Mouse (Mus musculus) cerebellum, adult 2 months (tissue): Measurements from ENCODE around the gene Ccdc185.

Source experiments
- CTCF ChIP-seq: fragments of 200-500 bp; IDR thresholded peaks from 2 replicates; pipeline ENCODE4 v1.5.1; 2011; ENCODE audit warnings: low read depth, mild to moderate bottlenecking, control low read depth, low read length, moderate library complexity, borderline replicate concordance; ENCODE audit not compliant: insufficient read depth
- POLR2A ChIP-seq: fragments of 200-500 bp; IDR thresholded peaks from 2 replicates; pipeline ENCODE4 v1.6.1; 2011; ENCODE audit warnings: low read length, control low read depth, borderline replicate concordance; ENCODE audit not compliant: insufficient read depth

DNA sequence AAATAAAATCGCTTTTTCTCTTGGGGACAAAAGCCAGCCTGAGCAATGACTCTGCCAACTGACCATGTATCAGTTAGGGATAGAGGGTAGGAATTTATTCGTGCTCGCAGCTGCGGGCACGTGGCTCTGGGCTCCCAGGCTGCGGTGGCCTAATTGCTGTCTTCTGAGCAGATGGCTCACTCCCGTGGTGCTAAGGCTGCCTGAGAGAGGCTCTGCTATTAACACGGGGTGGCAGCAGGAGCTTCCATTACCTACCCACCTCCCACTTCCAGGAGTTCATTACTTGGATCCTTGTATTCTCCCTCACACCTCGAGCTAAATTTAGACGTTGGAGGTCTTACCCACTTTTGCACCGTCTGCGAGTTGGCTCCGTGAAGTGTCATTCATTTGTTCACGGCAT lies 48.1 kb upstream of the Ccdc185 start:
- TF ChIP-seq CTCF (no peak), POLR2A (no peak)
